Mouse (Mus musculus) liver, embryonic 14.5 days (tissue): ENCODE results near the gene Paox.

Experiments
- CTCF ChIP-seq: IDR thresholded peaks from 2 replicates; pipeline ENCODE4 v1.5.1; 2016; ENCODE audit warnings: antibody characterized with exemption, low read depth, control low read depth
- EP300 ChIP-seq: IDR thresholded peaks from 2 replicates; pipeline ENCODE4 v1.6.1; 2016; ENCODE audit warnings: antibody characterized with exemption, low read depth

GRCm38 (mm10) chr7:140101993-140102860 is 13.4 kb upstream of the Paox start, which contains the start of gene Fuom:
- TF ChIP-seq CTCF (no peak), EP300 (no peak)
